Mouse (Mus musculus): ENCODE measurements around the gene Ralgapa1.
"Not testable (repeated sequence)": the region's sequence is repeated elsewhere in the genome, so short reads cannot be mapped to it uniquely, and the experiment has no call there.

Gene Ralgapa1

GRCm38 (mm10) chr12:55800144-55800543 lies 20.8 kb downstream of the Ralgapa1 start:
- no peak for DNase-seq (ENCODE audit: low spot score in 2 of 2)

GRCm38 (mm10) chr12:55798745-55799144 lies 22.2 kb downstream of the Ralgapa1 start:
- DNase-seq (ENCODE audit: low spot score in 2 of 2), result no peak

- no peak for DNase-seq (ENCODE audit: low spot score in 2 of 2)
These were observed 23.9 kb downstream of the Ralgapa1 start for GRCm38 (mm10) chr12:55797103-55797502.

GRCm38 (mm10) chr12:55794485-55794884 lies 26.5 kb downstream of the Ralgapa1 start:
- DNase-seq (ENCODE audit: low spot score in 2 of 2), result not testable (repeated sequence)

- no peak for DNase-seq (ENCODE audit: low spot score in 2 of 2)
These were observed 35.7 kb downstream of the Ralgapa1 start for GRCm38 (mm10) chr12:55785252-55785651.

- DNase-seq (ENCODE audit: low spot score in 2 of 2), result no peak
These were observed 38.3 kb downstream of the Ralgapa1 start for GRCm38 (mm10) chr12:55782662-55783061.

GRCm38 (mm10) chr12:55778301-55778700 lies 42.7 kb downstream of the Ralgapa1 start:
- DNase-seq (ENCODE audit: low spot score in 2 of 2), result no peak

- no peak for DNase-seq (ENCODE audit: low spot score in 2 of 2)
These were observed 43.6 kb downstream of the Ralgapa1 start for GRCm38 (mm10) chr12:55777356-55777755.

GRCm38 (mm10) chr12:55774316-55774715 lies 46.7 kb downstream of the Ralgapa1 start:
- no peak for DNase-seq (ENCODE audit: low spot score in 2 of 2)

- DNase-seq (ENCODE audit: low spot score in 2 of 2), result no peak
These were observed 100.6 kb downstream of the Ralgapa1 start for GRCm38 (mm10) chr12:55720319-55720718.

- DNase-seq (ENCODE audit: low spot score in 2 of 2), result no peak
These were observed 115.1 kb downstream of the Ralgapa1 start for GRCm38 (mm10) chr12:55705881-55706280.

GRCm38 (mm10) chr12:55666699-55667098 lies 154.3 kb downstream of the Ralgapa1 start:
- DNase-seq (ENCODE audit: low spot score in 2 of 2), result no peak

GRCm38 (mm10) chr12:55663194-55663593 lies 157.8 kb downstream of the Ralgapa1 start:
- not testable (repeated sequence) for DNase-seq (ENCODE audit: low spot score in 2 of 2)

- DNase-seq (ENCODE audit: low spot score in 2 of 2), result no peak
These were observed 172.9 kb downstream of the Ralgapa1 start for GRCm38 (mm10) chr12:55648011-55648525.

GRCm38 (mm10) chr12:55626711-55627110 lies 194.3 kb downstream of the Ralgapa1 start:
- no peak for DNase-seq (ENCODE audit: low spot score in 2 of 2)

- DNase-seq (ENCODE audit: low spot score in 2 of 2), result no peak
These were observed 197.7 kb downstream of the Ralgapa1 start for GRCm38 (mm10) chr12:55623254-55623653.

GRCm38 (mm10) chr12:55622615-55623245 lies 198.2 kb downstream of the Ralgapa1 start:
- DNase-seq (ENCODE audit: low spot score in 2 of 2), result no peak

- no peak for DNase-seq (ENCODE audit: low spot score in 2 of 2)
These were observed 200.6 kb downstream of the Ralgapa1 start for GRCm38 (mm10) chr12:55620321-55620720.

- DNase-seq (ENCODE audit: low spot score in 2 of 2), result no peak
These were observed 210.2 kb downstream of the Ralgapa1 start for GRCm38 (mm10) chr12:55610812-55611211.

- no peak for DNase-seq (ENCODE audit: low spot score in 2 of 2)
These were observed 213.1 kb downstream of the Ralgapa1 start for GRCm38 (mm10) chr12:55607902-55608301.

GRCm38 (mm10) chr12:55604411-55604810 lies 216.6 kb downstream of the Ralgapa1 start:
- DNase-seq (ENCODE audit: low spot score in 2 of 2), result no peak

GRCm38 (mm10) chr12:55600503-55600994 lies 220.4 kb downstream of the Ralgapa1 start:
- no peak for DNase-seq (ENCODE audit: low spot score in 2 of 2)

Measured in frontal cortex, postnatal 25 days (tissue).